Mouse (Mus musculus) hindbrain, embryonic 15.5 days (tissue): ENCODE results near the gene Hist1h3b. TPM values are rescaled to one million over a fixed set of nuclear protein-coding genes. Genes with fewer than 3 reads are reported as not detected.
"Not testable (repeated sequence)": the region's sequence is repeated elsewhere in the genome, so short reads cannot be mapped to it uniquely, and the experiment has no call there.

Experiments used
- ATAC-seq: fragments of 200-750 bp; cut with Nextera tagmentation; 2 replicates; pipeline ENCODE4 v1.8.0; 2017; ENCODE audit warnings: low read depth, moderate number of reproducible peaks, moderate TSS enrichment; ENCODE audit not compliant: low FRiP score
- H3K27ac ChIP-seq: fragments of 300-500 bp; sonication (generic); replicated peaks from 2 replicates; pipeline ENCODE4 v1.5.1; 2015; ENCODE audit warnings: mild to moderate bottlenecking, inconsistent platforms
- H3K27me3 ChIP-seq: fragments of 300-500 bp; sonication (generic); 2 replicates; pipeline ENCODE4 v1.6.1; 2015; ENCODE audit warnings: control low read depth, inconsistent platforms
- H3K36me3 ChIP-seq: fragments of 300-500 bp; sonication (generic); 2 replicates; pipeline ENCODE4 v1.6.1; 2015; ENCODE audit warnings: control low read depth, inconsistent platforms
- H3K4me1 ChIP-seq: fragments of 300-500 bp; sonication (generic); replicated peaks from 2 replicates; pipeline ENCODE4 v1.6.1; 2015; ENCODE audit warnings: control low read depth, inconsistent platforms
- H3K4me2 ChIP-seq: fragments of 300-500 bp; sonication (generic); 2 replicates; pipeline ENCODE4 v1.6.1; 2015; ENCODE audit warnings: moderate library complexity, mild to moderate bottlenecking, inconsistent platforms
- H3K4me3 ChIP-seq: fragments of 300-500 bp; sonication (generic); 2 replicates; pipeline ENCODE4 v1.5.1; 2015; ENCODE audit warnings: mild to moderate bottlenecking, inconsistent platforms
- H3K9ac ChIP-seq: fragments of 300-500 bp; sonication (generic); 2 replicates; pipeline ENCODE4 v1.6.1; 2015; ENCODE audit warnings: inconsistent platforms
- H3K9me3 ChIP-seq: fragments of 300-500 bp; sonication (generic); 2 replicates; pipeline ENCODE4 v1.6.1; 2016; ENCODE audit warnings: control low read depth, inconsistent platforms
- WGBS: fragments of 180-500 bp; shearing (Covaris S2); methylation state at CpG from one replicate; pipeline ENCODE4 v1.1.7; 2015; 5-methylcytosine and 5-hydroxymethylcytosine counted together
- polyA plus RNA-seq: library from polyadenylated mRNA; unstranded; fragments of >200 nt; fragmentation: Nextera tagmentation; extraction: Ambion mirVana; gene quantifications from 2 replicates; pipeline ENCODE4 v1.2.1, GENCODE M21; 2015

Hist1h3b gene
- polyA plus RNA-seq, 1 experiment from 2014 or later: 1.8 TPM

DNA sequence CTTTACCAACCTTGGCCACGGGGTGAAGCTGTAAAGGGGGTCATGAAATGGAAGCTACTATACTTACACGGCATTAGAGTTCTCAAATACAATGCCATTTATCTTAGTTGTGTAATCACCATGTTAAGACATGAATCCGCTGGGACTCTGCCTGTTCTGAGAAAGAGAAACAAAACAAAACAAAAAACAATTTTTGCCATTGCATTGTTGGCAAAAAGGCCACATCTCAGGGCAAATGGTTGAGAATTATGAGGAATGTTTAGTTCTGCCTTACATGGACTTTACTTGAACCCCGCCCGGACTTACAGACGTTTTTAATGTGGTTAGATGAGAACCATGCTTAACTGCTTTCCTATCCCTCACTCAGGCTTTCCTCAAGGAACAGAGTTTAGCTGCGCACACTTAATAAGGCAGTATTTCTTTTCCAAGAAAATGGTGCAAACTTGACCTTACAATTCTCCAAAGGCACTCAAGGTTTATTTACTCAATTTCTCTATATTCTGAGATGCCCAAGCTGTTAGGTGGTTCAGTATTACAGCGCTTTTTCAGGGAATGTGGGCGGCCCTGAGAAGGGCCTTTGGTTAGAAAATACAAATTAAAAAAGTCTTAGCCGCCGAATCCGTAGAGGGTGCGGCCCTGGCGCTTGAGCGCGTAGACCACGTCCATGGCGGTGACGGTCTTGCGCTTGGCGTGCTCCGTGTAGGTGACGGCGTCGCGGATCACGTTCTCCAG is 8.3 kb downstream of the Hist1h3b start:
- peak overlapping the region; percentile 87 for H3K4me2 ChIP-seq
- ATAC-seq: peak; percentile 21; the same call in 1 of the 2 replicates
- peak overlapping the region; percentile 56 for H3K4me3 ChIP-seq

DNA sequence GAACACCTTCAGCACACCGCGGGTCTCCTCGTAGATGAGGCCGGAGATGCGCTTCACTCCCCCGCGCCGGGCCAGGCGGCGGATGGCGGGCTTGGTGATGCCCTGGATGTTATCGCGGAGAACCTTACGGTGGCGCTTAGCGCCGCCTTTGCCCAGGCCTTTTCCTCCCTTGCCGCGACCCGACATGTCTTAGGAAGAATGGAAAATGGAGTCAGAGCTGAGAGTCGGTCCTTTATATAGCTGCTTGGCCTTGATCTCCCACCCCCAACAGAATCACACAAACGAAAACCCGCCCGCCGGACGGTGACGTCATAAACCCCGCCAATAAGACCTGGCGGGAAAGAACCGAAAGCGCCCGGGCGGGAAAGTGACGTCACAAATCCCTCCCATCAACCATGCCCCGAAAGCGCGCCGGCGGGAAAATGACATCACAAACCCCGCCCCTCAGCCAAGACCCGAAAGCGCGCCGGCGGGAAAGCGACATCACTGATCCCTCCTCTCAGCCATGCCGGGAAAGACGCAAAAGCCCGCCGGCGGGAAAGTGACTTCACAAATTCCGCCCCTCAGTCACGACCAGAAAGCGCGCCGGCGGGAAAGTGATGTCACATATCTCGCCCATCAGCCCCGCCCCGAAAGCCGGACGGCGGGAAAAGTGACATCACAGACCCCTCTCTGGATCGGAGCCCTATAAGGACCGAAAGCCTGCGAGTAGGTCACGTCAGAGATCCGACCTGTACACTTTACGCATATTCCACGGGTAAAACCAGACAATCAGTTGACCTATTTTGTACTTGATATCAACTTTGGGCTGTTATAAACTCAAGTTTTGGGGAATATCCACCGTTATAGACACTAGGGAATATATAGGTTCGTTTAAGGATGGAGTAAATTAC is 9.2 kb downstream of the Hist1h3b start, which contains the start of gene Hist1h4a:
Hist1h4a (minus strand) TSS at position 259 of the 893 bp plus-strand sequence.
- H3K27me3 ChIP-seq: no peaks in the 10 kb centered on the region
- H3K4me1 ChIP-seq: peaks cover 37% of the 10 kb centered on the region
- H3K36me3 ChIP-seq: no peaks in the 10 kb centered on the region
- H3K27ac ChIP-seq: peak within 1 kb of the TSS; percentile 87
- peak within 1 kb of the TSS; percentile 87 for H3K4me2 ChIP-seq
- WGBS: under 1% methylated on average over 68 of the region's 72 CpGs
- H3K9ac ChIP-seq: peak within 1 kb of the TSS; percentile 50
- H3K4me3 ChIP-seq: peak within 1 kb of the TSS; percentile 56
- peak; percentile 84 for ATAC-seq
- no peaks in the 10 kb centered on the region for H3K9me3 ChIP-seq

More for the DNA sequence above, 8.3 kb downstream of the Hist1h3b start:
- Histone ChIP-seq H3K9me3 (no peaks in the 10 kb centered on the region), H3K36me3 (no peaks in the 10 kb centered on the region), H3K4me1 (peaks cover 37% of the 10 kb centered on the region), H3K27me3 (no peaks in the 10 kb centered on the region), H3K9ac (peak overlapping the region; percentile 50), H3K27ac (peak overlapping the region; percentile 87)
- WGBS: 2% methylated on average over 22 of the region's 27 CpGs

DNA sequence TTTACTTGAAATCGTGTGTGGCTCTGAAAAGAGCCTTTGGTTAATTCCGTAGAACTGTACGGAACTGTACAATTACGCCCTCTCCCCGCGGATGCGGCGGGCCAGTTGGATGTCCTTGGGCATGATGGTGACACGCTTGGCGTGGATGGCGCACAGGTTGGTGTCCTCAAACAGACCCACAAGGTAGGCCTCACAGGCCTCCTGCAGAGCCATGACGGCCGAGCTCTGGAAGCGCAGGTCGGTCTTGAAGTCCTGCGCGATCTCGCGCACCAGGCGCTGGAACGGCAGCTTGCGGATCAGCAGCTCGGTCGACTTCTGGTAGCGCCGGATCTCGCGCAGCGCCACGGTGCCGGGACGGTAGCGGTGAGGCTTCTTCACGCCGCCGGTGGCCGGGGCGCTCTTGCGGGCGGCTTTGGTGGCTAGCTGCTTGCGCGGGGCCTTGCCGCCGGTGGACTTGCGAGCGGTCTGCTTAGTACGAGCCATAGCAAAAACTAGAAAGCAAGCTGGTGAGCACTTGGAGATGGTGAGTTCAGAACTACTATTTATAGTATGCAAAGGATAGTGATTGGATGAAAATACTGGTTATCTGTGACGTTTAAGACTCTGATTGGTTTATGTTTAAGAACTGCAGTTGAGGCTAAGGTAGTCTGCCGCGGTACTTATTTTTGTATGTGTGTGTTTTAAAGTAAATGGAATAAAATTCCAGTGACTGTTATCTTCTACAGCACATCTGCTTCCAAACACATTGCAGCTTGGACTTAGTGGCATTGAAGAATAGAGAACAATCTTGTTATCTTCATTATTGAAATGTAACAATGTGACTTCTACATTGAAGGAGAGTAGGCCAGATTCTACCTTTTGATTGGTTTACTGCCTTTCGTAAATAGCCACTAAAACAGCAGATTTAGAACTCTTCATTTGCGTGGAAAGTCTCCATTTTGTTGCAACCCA is 10.1 kb downstream of the Hist1h3b start, which contains the start of gene Hist1h3a:
Hist1h3a (minus strand) TSS at position 516 of the 951 bp plus-strand sequence.
- Histone ChIP-seq H3K4me3 (peak within 1 kb of the TSS; percentile 56), H3K4me1 (peaks cover 36% of the 10 kb centered on the region), H3K9ac (peak within 1 kb of the TSS; percentile 35), H3K4me2 (peak within 1 kb of the TSS; percentile 87), H3K27ac (peak within 1 kb of the TSS; percentile 87)
- peak; percentile 72 for ATAC-seq
- H3K36me3 ChIP-seq, H3K9me3 ChIP-seq, H3K27me3 ChIP-seq: not testable (repeated sequence)
- WGBS: under 1% methylated on average over 36 of the region's 52 CpGs

DNA sequence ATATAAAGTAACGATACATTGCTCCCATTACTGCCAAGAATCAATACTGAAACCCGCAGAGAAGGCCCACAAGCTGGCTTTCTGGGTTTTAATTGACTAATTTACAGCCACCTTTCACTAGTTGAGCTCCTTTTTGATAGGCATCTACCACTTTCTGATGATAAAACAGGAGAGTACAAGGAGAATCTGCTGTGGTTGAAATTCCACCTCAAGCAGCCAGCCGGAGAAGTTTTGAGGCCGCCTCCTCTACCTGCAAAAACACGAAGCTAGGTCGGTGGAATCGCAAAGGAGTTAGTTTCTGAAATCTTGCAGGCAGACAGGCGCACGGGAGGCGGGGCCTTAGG is 11.1 kb downstream of the Hist1h3b start:
- Histone ChIP-seq H3K4me1 (peaks cover 31% of the 10 kb centered on the region), H3K9ac (no peak overlapping the region), H3K27me3 (no peaks in the 10 kb centered on the region), H3K4me2 (peak overlapping the region; percentile 87), H3K36me3 (no peaks in the 10 kb centered on the region), H3K4me3 (peak overlapping the region; percentile 56), H3K27ac (peak overlapping the region; percentile 87), H3K9me3 (no peaks in the 10 kb centered on the region)
- ATAC-seq: no peak
- WGBS: under 1% methylated on average over 10 of the region's 10 CpGs

DNA sequence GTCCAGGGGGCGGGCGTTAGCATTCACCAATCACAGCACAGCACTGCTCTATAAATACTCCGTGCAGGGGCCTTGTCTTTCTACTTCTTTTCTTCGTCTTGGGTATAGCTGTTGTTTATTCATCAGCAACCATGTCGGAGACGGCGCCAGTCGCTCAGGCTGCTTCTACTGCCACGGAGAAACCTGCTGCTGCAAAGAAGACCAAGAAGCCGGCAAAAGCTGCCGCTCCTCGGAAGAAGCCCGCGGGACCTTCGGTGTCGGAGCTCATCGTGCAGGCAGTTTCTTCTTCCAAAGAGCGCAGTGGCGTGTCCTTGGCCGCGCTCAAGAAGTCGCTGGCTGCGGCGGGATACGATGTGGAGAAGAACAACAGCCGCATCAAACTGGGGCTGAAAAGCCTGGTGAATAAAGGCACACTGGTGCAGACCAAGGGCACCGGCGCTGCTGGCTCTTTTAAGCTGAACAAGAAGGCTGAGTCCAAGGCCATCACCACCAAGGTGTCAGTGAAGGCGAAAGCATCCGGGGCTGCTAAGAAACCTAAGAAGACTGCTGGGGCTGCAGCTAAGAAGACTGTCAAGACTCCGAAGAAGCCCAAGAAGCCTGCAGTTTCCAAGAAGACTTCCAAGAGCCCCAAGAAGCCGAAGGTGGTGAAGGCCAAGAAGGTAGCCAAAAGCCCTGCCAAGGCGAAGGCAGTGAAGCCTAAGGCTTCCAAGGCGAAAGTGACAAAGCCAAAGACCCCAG is 11.7 kb downstream of the Hist1h3b start, which contains the start of gene Hist1h1a:
Hist1h1a (plus strand) TSS at position 81 of the 738 bp plus-strand sequence.
- no peaks in the 10 kb centered on the region for H3K9me3 ChIP-seq
- ATAC-seq: peak; percentile 82
- H3K4me2 ChIP-seq: peak within 1 kb of the TSS; percentile 87
- H3K4me3 ChIP-seq: peak within 1 kb of the TSS; percentile 56
- H3K27me3 ChIP-seq: no peaks in the 10 kb centered on the region
- peaks cover 31% of the 10 kb centered on the region for H3K4me1 ChIP-seq
- peak within 1 kb of the TSS; percentile 61 for H3K9ac ChIP-seq
- peak within 1 kb of the TSS; percentile 87 for H3K27ac ChIP-seq
- WGBS: 3% methylated on average over 34 of the region's 34 CpGs
- no peaks in the 10 kb centered on the region for H3K36me3 ChIP-seq

DNA sequence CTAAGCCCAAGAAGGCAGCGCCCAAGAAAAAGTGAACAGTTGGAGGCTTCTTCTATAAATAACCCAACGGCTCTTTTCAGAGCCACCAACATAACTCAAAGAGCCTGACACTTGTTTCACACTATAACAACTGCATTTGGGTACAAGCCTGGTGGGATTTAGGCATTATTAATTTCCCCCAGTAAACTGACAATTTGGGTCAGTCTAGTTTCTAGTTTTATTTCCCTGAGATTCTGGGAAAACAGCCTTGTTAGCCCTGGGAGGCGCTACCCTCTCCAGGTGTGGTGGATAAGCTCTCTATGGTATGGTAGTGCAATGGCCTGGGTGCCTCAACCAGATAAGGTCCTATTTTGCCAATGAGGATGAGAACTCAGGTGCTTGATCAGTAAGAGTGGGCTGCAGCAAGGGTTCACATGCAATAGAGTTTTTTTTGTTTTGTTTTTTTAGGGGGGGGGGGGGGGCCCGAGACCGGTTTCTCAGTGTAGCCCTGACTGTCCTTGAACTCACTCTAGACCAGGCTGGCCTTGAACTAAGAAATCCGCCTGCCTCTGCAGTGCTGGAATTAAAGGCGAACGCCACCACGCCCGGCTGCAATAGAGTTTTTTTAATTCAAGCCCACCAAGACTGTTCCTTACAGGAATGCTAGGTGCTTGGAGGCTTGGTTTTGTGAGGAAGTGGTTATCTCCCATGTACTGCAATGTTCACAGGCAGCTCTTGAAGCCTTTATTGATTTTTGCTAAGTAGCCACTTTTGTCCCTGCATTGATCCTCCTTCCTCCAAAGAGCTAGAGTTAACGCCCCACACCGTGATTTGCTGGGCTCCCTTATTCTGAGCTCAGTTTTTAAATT is 12.5 kb downstream of the Hist1h3b start:
- WGBS: 35% methylated on average over 12 of the region's 12 CpGs
- Histone ChIP-seq H3K9ac (peak overlapping the region; percentile 61; the same call in 1 of the 2 replicates), H3K36me3 (no peaks in the 10 kb centered on the region), H3K27ac (peak overlapping the region; percentile 87), H3K9me3 (no peaks in the 10 kb centered on the region), H3K4me1 (peaks cover 31% of the 10 kb centered on the region), H3K4me2 (peak overlapping the region; percentile 87), H3K4me3 (peak overlapping the region; percentile 56), H3K27me3 (no peaks in the 10 kb centered on the region)
- ATAC-seq: no peak

DNA sequence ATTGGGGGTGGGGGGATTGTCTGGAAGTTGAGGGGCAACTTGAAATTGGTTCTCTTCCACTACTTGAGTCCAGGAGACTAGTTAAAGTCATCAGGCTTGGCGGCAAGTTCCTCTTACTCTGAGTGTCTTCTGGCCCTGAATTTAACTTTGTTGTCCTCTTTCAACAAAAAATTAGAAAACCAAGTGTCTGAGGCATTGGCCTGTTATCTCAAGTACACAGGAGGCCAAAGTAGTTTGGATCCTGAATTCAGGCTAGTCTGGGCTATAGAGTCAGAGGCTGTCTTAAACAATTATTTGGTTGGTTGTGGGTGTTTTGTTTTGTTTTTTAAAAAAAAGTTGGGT is 13.1 kb downstream of the Hist1h3b start:
- H3K4me2 ChIP-seq: no peak overlapping the region
- WGBS: 74% methylated on average over 1 of the region's 1 CpGs

DNA sequence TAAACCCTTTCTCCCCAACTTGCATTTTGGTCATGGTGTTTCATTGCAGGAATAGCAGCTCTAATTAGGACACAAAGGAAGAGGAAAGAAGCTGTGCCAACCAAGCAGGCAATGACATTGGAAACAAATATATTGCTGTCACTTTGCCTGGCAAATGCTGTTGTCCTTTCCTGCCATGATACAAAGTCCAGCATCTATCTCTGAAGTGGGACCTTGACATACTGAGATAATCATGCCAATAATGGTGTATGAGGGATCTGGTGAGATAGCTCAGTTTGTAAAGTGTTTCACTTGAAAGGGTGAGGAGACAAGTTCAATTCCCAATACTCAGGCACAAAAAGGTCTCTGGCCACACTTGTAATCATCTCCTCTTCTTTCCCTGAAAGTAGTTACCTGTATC is 14.7 kb downstream of the Hist1h3b start:
- Histone ChIP-seq H3K4me2 (no peak overlapping the region), H3K4me3 (no peak overlapping the region), H3K4me1 (peaks cover 17% of the 10 kb centered on the region), H3K36me3 (no peaks in the 10 kb centered on the region), H3K9ac (no peak overlapping the region), H3K9me3 (no peaks in the 10 kb centered on the region), H3K27me3 (no peaks in the 10 kb centered on the region), H3K27ac (no peak overlapping the region)
- no peak for ATAC-seq

More for the DNA sequence above, 13.1 kb downstream of the Hist1h3b start:
- H3K27ac ChIP-seq: no peak overlapping the region
- H3K27me3 ChIP-seq: no peaks in the 10 kb centered on the region
- no peak overlapping the region for H3K4me3 ChIP-seq
- ATAC-seq: no peak
- no peaks in the 10 kb centered on the region for H3K9me3 ChIP-seq
- no peaks in the 10 kb centered on the region for H3K36me3 ChIP-seq
- peaks cover 26% of the 10 kb centered on the region for H3K4me1 ChIP-seq
- no peak overlapping the region for H3K9ac ChIP-seq

DNA sequence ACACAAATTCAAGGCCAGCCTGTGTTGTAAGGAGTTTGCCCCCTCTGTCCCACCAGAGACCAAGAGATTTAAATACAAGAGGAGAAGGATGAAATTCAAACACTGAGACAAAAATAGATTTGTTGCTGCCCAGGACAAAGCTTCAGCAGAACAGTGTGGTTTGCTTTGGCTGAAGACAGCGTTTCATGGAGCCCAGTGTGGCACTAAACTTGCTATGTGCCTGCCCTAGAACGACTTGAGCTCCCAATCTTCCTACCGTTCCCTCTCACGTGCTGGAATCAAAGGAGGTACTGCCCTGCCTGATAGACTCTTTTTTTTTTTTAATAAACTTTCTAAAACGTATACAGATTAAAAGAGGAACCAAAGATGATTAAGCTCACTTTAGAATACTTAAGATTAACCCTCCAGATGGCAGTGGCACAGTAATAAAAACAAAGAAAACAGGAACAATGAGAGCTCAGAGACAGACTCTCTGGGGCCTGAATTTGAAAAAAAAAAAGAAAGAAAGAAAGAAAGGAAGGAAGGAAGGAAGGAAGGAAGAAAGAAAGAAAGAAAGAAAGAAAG is 16.8 kb downstream of the Hist1h3b start:
- Histone ChIP-seq H3K4me3 (no peak overlapping the region), H3K9ac (no peak overlapping the region), H3K27ac (no peak overlapping the region), H3K36me3 (no peaks in the 10 kb centered on the region), H3K4me1 (peaks cover 11% of the 10 kb centered on the region), H3K4me2 (no peak overlapping the region), H3K27me3 (no peaks in the 10 kb centered on the region), H3K9me3 (no peaks in the 10 kb centered on the region)
- 62% methylated on average over 5 of the region's 5 CpGs for WGBS
- ATAC-seq: no peak

DNA sequence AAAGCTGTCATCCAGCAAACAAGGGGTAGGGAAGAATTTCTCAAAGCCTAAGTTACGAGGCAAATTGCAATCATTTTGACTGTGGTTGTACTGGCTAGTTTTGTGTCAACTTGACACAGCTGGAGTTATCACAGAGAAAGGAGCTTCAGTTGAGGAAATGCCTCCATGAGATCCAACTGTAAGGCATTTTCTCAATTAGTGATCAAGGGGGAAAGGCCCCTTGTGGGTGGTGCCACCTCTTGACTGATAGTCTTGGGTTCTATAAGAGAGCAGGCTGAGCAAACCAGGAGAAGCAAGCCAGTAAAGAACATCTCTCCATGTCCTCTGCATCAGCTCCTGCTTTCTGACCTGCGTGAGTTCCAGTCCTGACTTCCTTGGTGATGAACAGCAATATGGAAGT is 17.5 kb downstream of the Hist1h3b start, which contains the start of gene Trim38:
Trim38 (plus strand) TSS at position 301 of the 400 bp plus-strand sequence.
- not testable (repeated sequence) for H3K27ac ChIP-seq, H3K4me3 ChIP-seq, H3K27me3 ChIP-seq, H3K4me1 ChIP-seq, H3K9ac ChIP-seq, H3K4me2 ChIP-seq, H3K36me3 ChIP-seq, ATAC-seq, H3K9me3 ChIP-seq
- WGBS: 89% methylated on average over 2 of the region's 2 CpGs
